In genomic region chr7:112238768-112239728, GRCm38 (mm10) we compare ENCODE assay signal across 11 mouse cellular contexts. TPM values are rescaled to one million over a fixed set of nuclear protein-coding genes. Genes with fewer than 3 reads are reported as not detected.
DNase-seq lines count a peak whose midpoint lies in the region; ATAC-seq and TF ChIP-seq lines count a peak whose summit lies in the region.
"Had no signal": no experiment of that assay in that cellular context is flagged by ENCODE, and none has a peak within 500 bp of the region (broad histone marks: within the 10 kb centered on the region; RNA-seq: fewer than 3 reads in every experiment).

No protein-coding gene starts in this region.

- peaks cover 3% of the 10 kb centered on the region; the same call in 1 of the 2 replicates for H3K36me3 ChIP-seq in liver, adult 2 months (ENCODE audit: control insufficient read depth, insufficient read depth, low read length)
- H3K36me3 ChIP-seq in liver, embryonic 11.5 days (ENCODE audit: control insufficient read depth, insufficient read depth, low read length), result 0 out of 2 replicates have a peak, but pooled peaks cover 4% of the 10 kb centered on the region
- no peaks in the 10 kb centered on the region for H3K36me3 ChIP-seq in liver, embryonic 12.5 days
- no peaks in the 10 kb centered on the region for H3K36me3 ChIP-seq in forebrain, embryonic 13.5 days (ENCODE audit: poor library complexity, severe bottlenecking)
- H3K36me3 ChIP-seq: midbrain, embryonic 10.5 days had no signal

- peaks cover 9% of the 10 kb centered on the region; the same call in 1 of the 2 replicates for H3K79me2 ChIP-seq in liver, adult 2 months (ENCODE audit: control insufficient read depth, insufficient read depth, low read length)

- no peak overlapping the region for H3K4me3 ChIP-seq in liver, adult 2 months (ENCODE audit: insufficient read depth, low read depth, low read length)
- H3K4me3 ChIP-seq in liver, embryonic 11.5 days (ENCODE audit: low read depth, low read length), result no peak overlapping the region
- no peak overlapping the region for H3K4me3 ChIP-seq in liver, embryonic 12.5 days
- no peak overlapping the region for H3K4me3 ChIP-seq in forebrain, embryonic 13.5 days
- H3K4me3 ChIP-seq: midbrain, embryonic 10.5 days had no signal

- ATAC-seq in liver, embryonic 11.5 days (replicated peaks; ENCODE audit: low FRiP score), result no peak
- no peak for ATAC-seq in liver, embryonic 12.5 days
- ATAC-seq in forebrain, embryonic 13.5 days, result no peak

- no peak for TF ChIP-seq POLR2A in liver, adult 2 months (IDR thresholded peaks at IDR 0.05; ENCODE audit: extremely low read depth, insufficient read depth, low read length)

- no peaks in the 10 kb centered on the region for H3K4me1 ChIP-seq in liver, adult 2 months (ENCODE audit: control insufficient read depth, insufficient read depth, low read length)
- 0 out of 2 replicates have a peak, but pooled peaks cover 2% of the 10 kb centered on the region for H3K4me1 ChIP-seq in liver, embryonic 11.5 days (replicated peaks; ENCODE audit: control insufficient read depth, insufficient read depth, low read length)
- H3K4me1 ChIP-seq in liver, embryonic 12.5 days, result no peaks in the 10 kb centered on the region
- peaks cover 16% of the 10 kb centered on the region for H3K4me1 ChIP-seq in forebrain, embryonic 13.5 days

- DNase-seq in cerebellum, postnatal 25 days, result peak; percentile 57 to 58
- DNase-seq in cerebellum, postnatal 14 days, result no peak
- DNase-seq in liver, adult 2 months (ENCODE audit: extremely low read depth, low read depth, low spot score), result peak; percentile 66
- DNase-seq in liver, embryonic 11.5 days (ENCODE audit: low spot score), result no peak
- DNase-seq in layer of hippocampus, adult 9-11 months, result peak; percentile 91
- DNase-seq in right cerebral cortex, adult 2 months (ENCODE audit: low spot score in 2 of 2), result peak; percentile 87 to 91
- DNase-seq: adrenal gland, postnatal 10 days; kidney, adult 8-10 months had no signal

- no peaks in the 10 kb centered on the region for H3K27me3 ChIP-seq in liver, adult 2 months (ENCODE audit: control insufficient read depth, insufficient read depth, low read length)
- no peaks in the 10 kb centered on the region for H3K27me3 ChIP-seq in liver, embryonic 11.5 days (replicated peaks; ENCODE audit: control insufficient read depth, insufficient read depth, low read length)
- H3K27me3 ChIP-seq in liver, embryonic 12.5 days (replicated peaks), result no peaks in the 10 kb centered on the region
- 0 out of 2 replicates have a peak, but pooled peaks cover 2% of the 10 kb centered on the region for H3K27me3 ChIP-seq in forebrain, embryonic 13.5 days

- 54% methylated on average over 10 of the region's 10 CpGs for WGBS in liver, adult 2 months
- 64% methylated on average over 10 of the region's 10 CpGs for WGBS in liver, embryonic 11.5 days
- WGBS in liver, embryonic 12.5 days (ENCODE audit: insufficient replicate concordance), result 48% methylated on average over 10 of the region's 10 CpGs
- 84% methylated on average over 10 of the region's 10 CpGs for WGBS in forebrain, embryonic 13.5 days

- H3K9me3 ChIP-seq in liver, embryonic 11.5 days (ENCODE audit: control insufficient read depth, low read length), result no peaks in the 10 kb centered on the region
- no peaks in the 10 kb centered on the region for H3K9me3 ChIP-seq in liver, embryonic 12.5 days (replicated peaks)
- H3K9me3 ChIP-seq in forebrain, embryonic 13.5 days (replicated peaks), result no peaks in the 10 kb centered on the region
- H3K9me3 ChIP-seq: midbrain, embryonic 10.5 days had no signal

- no peak overlapping the region for H3K4me2 ChIP-seq in liver, embryonic 11.5 days
- H3K4me2 ChIP-seq in liver, embryonic 12.5 days, result no peak overlapping the region
- H3K4me2 ChIP-seq in forebrain, embryonic 13.5 days, result no peak overlapping the region

- H3K9ac ChIP-seq in liver, adult 2 months (ENCODE audit: low read depth, low read length), result no peak overlapping the region
- H3K9ac ChIP-seq in liver, embryonic 11.5 days (ENCODE audit: low read depth, low read length), result no peak overlapping the region
- H3K9ac ChIP-seq in liver, embryonic 12.5 days, result no peak overlapping the region
- no peak overlapping the region for H3K9ac ChIP-seq in forebrain, embryonic 13.5 days

- no peak overlapping the region for H3K27ac ChIP-seq in liver, adult 2 months (replicated peaks; ENCODE audit: insufficient read depth, low read depth, low read length)
- no peak overlapping the region for H3K27ac ChIP-seq in liver, embryonic 11.5 days (ENCODE audit: low read depth, low read length)
- H3K27ac ChIP-seq in liver, embryonic 12.5 days, result no peak overlapping the region
- H3K27ac ChIP-seq in forebrain, embryonic 13.5 days, result no peak overlapping the region
- H3K27ac ChIP-seq: midbrain, embryonic 10.5 days had no signal

- TF ChIP-seq CTCF in liver, adult 2 months (IDR thresholded peaks at IDR 0.05; ENCODE audit: low read depth, low read length), result no peak

RNA-seq across cellular contexts. Expression of gene Mical2, which starts 13.4 kb away (rescaled TPM):
- 4.1 and 4.5 TPM in 2 replicates for total RNA-seq in liver, adult 2 months (2014; rRNA removed)
- 6.9 and 7.9 TPM in 2 replicates for polyA plus RNA-seq in liver, adult 2 months (2012; rRNA removed)
- polyA plus RNA-seq in liver, embryonic 11.5 days (2014; fragmentation: Nextera tagmentation; extraction: Ambion mirVana), result 7.2 and 9.3 TPM in 2 replicates
- polyA plus RNA-seq in liver, embryonic 12.5 days (2016; fragmentation: Nextera tagmentation; extraction: Ambion mirVana), result 3.4 and 4.1 TPM in 2 replicates
- polyA plus RNA-seq in forebrain, embryonic 13.5 days (2015; fragmentation: Nextera tagmentation; extraction: Ambion mirVana), result 1.1 and 2.9 TPM in 2 replicates

Comparison
In these comparisons a context has a peak if more than half of its experiments do, and no peak if none do; other contexts are left out.
1. DNase-seq: peak in cerebellum, postnatal 25 days (2 of 2), liver, adult 2 months (single experiment), layer of hippocampus, adult 9-11 months (single experiment) and right cerebral cortex, adult 2 months (2 of 2); none in cerebellum, postnatal 14 days (0 of 2) and liver, embryonic 11.5 days (single experiment).